Mouse (Mus musculus): ENCODE measurements around the gene Cotl1. TPM values are rescaled to one million over a fixed set of nuclear protein-coding genes. Genes with fewer than 3 reads are reported as not detected.
A peak's percentile ranks its signal among the peaks of the same experiment; 100 is the strongest.

The Cotl1 gene
- polyA plus RNA-seq, 1 experiment, result 149 TPM

GRCm38 (mm10) chr8:119784676-119785075, 55.7 kb downstream of the Cotl1 start:
- TF ChIP-seq POLR2A (IDR thresholded peaks at IDR 0.05; ENCODE audit: borderline replicate concordance, insufficient read depth, low read length) (no peak), CTCF (IDR thresholded peaks at IDR 0.05; ENCODE audit: borderline replicate concordance, insufficient read depth, low read depth, low read length) (no peak)
- WGBS, result 72% methylated on average over 7 of the region's 7 CpGs
- DNase-seq, result no peak

GRCm38 (mm10) chr8:119784141-119784574, 56.2 kb downstream of the Cotl1 start:
- Histone ChIP-seq H3K27ac (ENCODE audit: insufficient read depth, low read length) (no peak overlapping the region), H3K4me3 (replicated peaks; ENCODE audit: insufficient read depth, low read depth, low read length) (no peak overlapping the region), H3K27me3 (ENCODE audit: control insufficient read depth, insufficient read depth, low read length) (no peaks in the 10 kb centered on the region), H3K4me1 (ENCODE audit: control insufficient read depth, insufficient read depth, low read length) (peaks cover 19% of the 10 kb centered on the region)
- TF ChIP-seq CTCF (IDR thresholded peaks at IDR 0.05; ENCODE audit: borderline replicate concordance, insufficient read depth, low read depth, low read length), result no peak
- no peak for TF ChIP-seq POLR2A (IDR thresholded peaks at IDR 0.05; ENCODE audit: borderline replicate concordance, insufficient read depth, low read length)
- WGBS, result 84% methylated on average over 9 of the region's 9 CpGs
- no peak for DNase-seq

More at GRCm38 (mm10) chr8:119784676-119785075, 55.7 kb downstream of the Cotl1 start:
- Histone ChIP-seq H3K27ac (ENCODE audit: insufficient read depth, low read length) (no peak overlapping the region), H3K4me1 (ENCODE audit: control insufficient read depth, insufficient read depth, low read length) (peaks cover 20% of the 10 kb centered on the region), H3K27me3 (ENCODE audit: control insufficient read depth, insufficient read depth, low read length) (no peaks in the 10 kb centered on the region), H3K4me3 (replicated peaks; ENCODE audit: insufficient read depth, low read depth, low read length) (no peak overlapping the region)

DNA sequence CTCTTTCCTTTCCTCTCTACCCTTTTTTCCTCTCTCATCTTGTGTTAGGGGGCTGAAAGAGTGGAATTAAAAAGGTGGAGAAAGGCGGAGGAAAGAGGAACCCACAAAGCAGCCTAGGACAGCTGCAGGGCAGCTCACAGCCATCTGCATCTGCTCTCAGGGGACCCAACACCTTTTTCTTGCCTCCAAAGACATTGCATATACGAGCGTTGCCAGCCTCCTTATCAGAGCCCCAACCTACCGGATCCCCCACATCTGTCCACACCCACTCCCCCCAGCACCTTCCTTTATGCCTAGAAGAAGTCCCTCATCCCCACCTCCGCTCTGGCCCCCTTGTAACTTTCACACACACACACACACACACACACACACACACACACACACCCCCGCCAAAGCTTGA, 56.8 kb downstream of the Cotl1 start:
- TF ChIP-seq POLR2A (IDR thresholded peaks at IDR 0.05; ENCODE audit: borderline replicate concordance, insufficient read depth, low read length) (no peak), CTCF (IDR thresholded peaks at IDR 0.05; ENCODE audit: borderline replicate concordance, insufficient read depth, low read depth, low read length) (no peak)
- H3K27me3 ChIP-seq (ENCODE audit: control insufficient read depth, insufficient read depth, low read length), result no peaks in the 10 kb centered on the region
- DNase-seq, result no peak
- 96% methylated on average over 6 of the region's 6 CpGs for WGBS
- no peak overlapping the region for H3K27ac ChIP-seq (ENCODE audit: insufficient read depth, low read length)
- no peak overlapping the region for H3K4me3 ChIP-seq (replicated peaks; ENCODE audit: insufficient read depth, low read depth, low read length)
- H3K4me1 ChIP-seq (ENCODE audit: control insufficient read depth, insufficient read depth, low read length), result peaks cover 13% of the 10 kb centered on the region

DNA sequence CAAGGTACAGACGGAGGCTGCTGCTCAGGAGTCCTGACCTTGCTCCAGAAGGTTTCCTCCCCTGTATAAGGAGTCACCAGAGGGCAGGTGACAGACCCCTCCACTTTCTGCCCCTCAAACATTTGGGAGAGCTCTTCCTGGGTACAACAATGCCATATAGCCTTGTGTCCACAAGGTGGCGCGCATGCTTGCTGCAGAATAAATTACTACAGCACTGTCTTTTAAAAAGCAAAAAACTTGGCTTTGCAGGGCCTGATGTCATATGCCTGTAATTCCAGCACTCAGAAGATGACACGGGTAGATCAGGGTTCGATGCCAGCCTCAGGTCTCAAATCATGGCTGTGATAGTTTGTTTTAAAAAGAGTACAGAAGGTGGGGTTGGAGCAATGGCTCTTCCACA, 57.6 kb downstream of the Cotl1 start:
- whole genome bisulfite sequencing, result 6% methylated on average over 5 of the region's 5 CpGs
- Histone ChIP-seq H3K4me3 (replicated peaks; ENCODE audit: insufficient read depth, low read depth, low read length) (no peak overlapping the region), H3K27ac (ENCODE audit: insufficient read depth, low read length) (no peak overlapping the region), H3K27me3 (ENCODE audit: control insufficient read depth, insufficient read depth, low read length) (no peaks in the 10 kb centered on the region), H3K4me1 (ENCODE audit: control insufficient read depth, insufficient read depth, low read length) (peaks cover 8% of the 10 kb centered on the region)
- TF ChIP-seq POLR2A (IDR thresholded peaks at IDR 0.05; ENCODE audit: borderline replicate concordance, insufficient read depth, low read length) (no peak), CTCF (IDR thresholded peaks at IDR 0.05; ENCODE audit: borderline replicate concordance, insufficient read depth, low read depth, low read length) (peak; percentile 87)
- DNase-seq, result peak; percentile 78 to 81

DNA sequence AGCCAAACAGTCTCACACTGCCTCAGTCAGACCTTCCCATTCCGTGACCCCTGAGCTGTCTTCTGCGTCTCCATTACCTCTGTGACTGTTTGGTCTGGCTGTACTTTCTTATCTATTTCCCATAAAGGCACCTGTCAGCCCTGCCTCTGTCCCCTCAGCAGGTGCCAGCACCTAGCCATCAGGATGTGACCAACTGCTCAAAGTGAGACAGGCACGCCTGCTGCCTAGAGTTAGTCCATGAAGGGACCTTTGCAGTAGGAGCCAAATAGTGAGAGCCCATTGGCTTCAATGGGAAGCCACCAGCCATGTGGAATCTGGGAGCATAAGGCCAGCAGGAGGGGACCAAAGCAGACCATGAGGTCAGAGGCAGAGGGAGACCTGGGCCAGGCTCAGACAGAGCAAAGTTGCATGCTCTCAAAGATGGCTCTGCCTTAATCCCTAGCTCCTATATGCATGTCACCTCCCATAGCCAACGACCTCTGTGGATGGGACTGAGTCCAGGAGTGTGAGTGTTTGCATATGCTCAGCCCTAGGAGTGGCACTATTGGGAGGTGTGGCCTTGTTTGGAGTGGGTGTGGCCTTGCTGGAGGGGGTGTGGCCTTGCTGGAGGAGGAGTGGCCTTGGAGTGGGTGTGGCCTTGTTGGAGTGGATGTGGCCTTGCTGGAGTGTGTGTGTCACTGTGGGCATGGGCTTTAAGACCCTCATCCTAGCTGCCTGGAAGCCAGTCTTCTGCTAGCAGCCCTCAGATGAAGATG, 59.1 kb downstream of the Cotl1 start:
- no peak overlapping the region for H3K27ac ChIP-seq (ENCODE audit: insufficient read depth, low read length)
- 67% methylated on average over 4 of the region's 4 CpGs for WGBS
- no peak for DNase-seq
- no peaks in the 10 kb centered on the region for H3K27me3 ChIP-seq (ENCODE audit: control insufficient read depth, insufficient read depth, low read length)
- H3K4me1 ChIP-seq (ENCODE audit: control insufficient read depth, insufficient read depth, low read length), result peaks cover 13% of the 10 kb centered on the region
- H3K4me3 ChIP-seq (replicated peaks; ENCODE audit: insufficient read depth, low read depth, low read length), result no peak overlapping the region
- TF ChIP-seq CTCF (IDR thresholded peaks at IDR 0.05; ENCODE audit: borderline replicate concordance, insufficient read depth, low read depth, low read length) (no peak), POLR2A (IDR thresholded peaks at IDR 0.05; ENCODE audit: borderline replicate concordance, insufficient read depth, low read length) (no peak)

DNA sequence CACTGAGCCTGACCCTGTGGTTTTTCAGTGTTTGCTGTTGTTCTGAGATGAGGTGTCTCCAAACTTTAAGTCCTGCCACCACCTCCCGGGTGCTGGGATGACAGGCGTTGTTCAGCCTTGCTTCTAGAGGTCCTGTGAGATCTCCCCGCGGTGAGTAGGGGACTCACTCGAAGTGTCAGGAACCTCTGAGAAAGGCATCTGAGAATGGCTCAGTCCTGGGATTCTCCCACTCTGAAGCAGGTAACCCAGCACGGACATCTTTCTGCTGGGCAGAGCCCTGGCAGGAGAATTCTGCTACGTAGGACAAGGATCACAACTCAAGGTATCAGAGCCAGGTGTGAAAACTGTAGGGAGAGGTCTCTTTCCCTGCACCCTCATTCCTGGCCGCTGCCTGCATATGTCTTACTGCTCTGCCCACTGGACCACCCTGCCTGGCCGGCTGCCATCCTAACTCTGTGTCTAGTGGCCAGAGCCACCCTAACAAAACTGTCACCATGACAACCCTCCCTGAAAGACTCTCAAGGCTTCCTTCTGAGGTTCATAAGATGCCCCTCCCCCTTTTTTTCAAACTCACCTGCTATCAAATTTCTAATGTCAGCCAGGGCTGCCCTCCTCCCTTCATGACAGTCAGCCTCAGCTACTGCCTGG, 59.8 kb downstream of the Cotl1 start:
- Histone ChIP-seq H3K4me1 (ENCODE audit: control insufficient read depth, insufficient read depth, low read length) (peaks cover 6% of the 10 kb centered on the region), H3K4me3 (replicated peaks; ENCODE audit: insufficient read depth, low read depth, low read length) (no peak overlapping the region), H3K27me3 (ENCODE audit: control insufficient read depth, insufficient read depth, low read length) (no peaks in the 10 kb centered on the region), H3K27ac (ENCODE audit: insufficient read depth, low read length) (no peak overlapping the region)
- DNase-seq, result no peak
- WGBS, result 81% methylated on average over 9 of the region's 9 CpGs
- TF ChIP-seq CTCF (IDR thresholded peaks at IDR 0.05; ENCODE audit: borderline replicate concordance, insufficient read depth, low read depth, low read length), result no peak
- TF ChIP-seq POLR2A (IDR thresholded peaks at IDR 0.05; ENCODE audit: borderline replicate concordance, insufficient read depth, low read length), result no peak

- H3K27ac ChIP-seq (ENCODE audit: insufficient read depth, low read length), result 0 out of 2 replicates have a peak overlapping the region, but pooled peaks have one; percentile 26
- WGBS, result 26% methylated on average over 14 of the region's 14 CpGs
- peak; percentile 94 for TF ChIP-seq CTCF (IDR thresholded peaks at IDR 0.05; ENCODE audit: borderline replicate concordance, insufficient read depth, low read depth, low read length)
- no peak for TF ChIP-seq POLR2A (IDR thresholded peaks at IDR 0.05; ENCODE audit: borderline replicate concordance, insufficient read depth, low read length)
- no peaks in the 10 kb centered on the region for H3K27me3 ChIP-seq (ENCODE audit: control insufficient read depth, insufficient read depth, low read length)
- peak; percentile 85 for DNase-seq
- H3K4me1 ChIP-seq (ENCODE audit: control insufficient read depth, insufficient read depth, low read length), result peaks cover 6% of the 10 kb centered on the region
- no peak overlapping the region for H3K4me3 ChIP-seq (replicated peaks; ENCODE audit: insufficient read depth, low read depth, low read length)
Observed at GRCm38 (mm10) chr8:119779013-119779737, 61.2 kb downstream of the Cotl1 start.

Measured in cerebellum, adult 2 months (tissue).